Mouse (Mus musculus): Measurements from ENCODE around the gene Cep112.

Gene Cep112

GRCm38 (mm10) chr11:108449811-108450210 lies 24.8 kb downstream of the Cep112 start:
- DNase-seq: peak; percentile 72

GRCm38 (mm10) chr11:108459599-108459998 lies 34.6 kb downstream of the Cep112 start:
- DNase-seq: no peak

DNA sequence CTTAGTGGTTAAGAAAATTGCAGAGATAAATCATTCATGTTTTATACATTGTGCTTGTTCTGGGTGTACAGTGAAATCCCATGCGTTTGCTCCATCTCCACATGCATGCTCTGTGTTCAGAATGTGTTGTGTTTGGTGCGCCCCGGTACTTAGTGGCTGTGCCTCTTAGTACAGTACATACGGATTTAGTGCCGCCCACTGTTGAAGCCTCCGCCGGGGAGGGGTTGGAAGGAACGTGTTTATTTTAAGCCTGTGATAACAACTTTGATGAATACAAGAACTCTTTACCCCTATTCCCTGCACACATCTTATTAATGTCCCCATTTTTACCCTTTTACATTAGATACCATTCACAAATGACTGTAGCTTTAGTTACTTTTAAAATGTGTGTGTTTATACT lies 39.1 kb downstream of the Cep112 start:
- DNase-seq: no peak

GRCm38 (mm10) chr11:108464715-108465301 lies 39.8 kb downstream of the Cep112 start:
- no peak for DNase-seq

DNA sequence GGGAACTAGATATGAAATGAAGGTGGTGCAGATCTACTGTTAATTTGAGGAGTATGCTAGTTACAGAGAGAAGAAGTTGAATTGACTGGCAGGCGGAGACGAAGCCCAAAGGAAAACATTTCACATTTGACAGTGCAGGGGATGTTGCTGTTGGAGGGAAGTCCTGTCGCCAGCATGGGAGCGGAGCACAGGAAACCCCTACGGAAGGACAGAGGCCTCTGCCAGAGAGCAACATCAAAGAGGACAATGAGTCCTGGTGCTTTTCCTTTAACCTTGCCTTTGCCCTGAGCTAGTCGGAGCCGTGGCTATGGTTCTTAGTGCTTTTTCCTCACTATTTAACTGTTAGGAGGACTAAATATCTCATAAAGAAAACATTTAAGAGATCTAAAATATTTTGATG lies 50.7 kb downstream of the Cep112 start:
- peak; percentile 60 for DNase-seq

DNA sequence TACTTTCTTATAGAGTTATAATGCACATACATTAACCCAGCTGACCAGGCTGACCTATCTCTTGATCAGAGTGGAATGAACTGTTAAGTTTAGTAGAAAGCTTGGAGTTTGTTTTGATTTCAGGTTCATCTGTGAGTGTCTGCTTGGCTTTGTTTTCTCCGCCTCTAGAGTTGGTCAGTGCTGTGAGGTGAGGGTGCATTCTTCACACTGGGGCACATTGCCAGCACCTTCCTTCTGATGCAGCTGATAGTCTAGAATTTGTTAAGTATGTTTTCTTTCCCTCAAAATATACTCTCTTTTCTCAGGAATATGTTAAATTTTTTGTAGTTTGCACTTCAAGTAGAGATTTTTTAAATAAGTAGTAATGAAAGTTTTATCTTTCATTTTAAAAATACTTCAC lies 51.2 kb downstream of the Cep112 start:
- peak; percentile 46 for DNase-seq

- no peak for DNase-seq
These were observed 59.0 kb downstream of the Cep112 start for GRCm38 (mm10) chr11:108483976-108484375.

GRCm38 (mm10) chr11:108488256-108488655 lies 63.3 kb downstream of the Cep112 start:
- no peak for DNase-seq

DNA sequence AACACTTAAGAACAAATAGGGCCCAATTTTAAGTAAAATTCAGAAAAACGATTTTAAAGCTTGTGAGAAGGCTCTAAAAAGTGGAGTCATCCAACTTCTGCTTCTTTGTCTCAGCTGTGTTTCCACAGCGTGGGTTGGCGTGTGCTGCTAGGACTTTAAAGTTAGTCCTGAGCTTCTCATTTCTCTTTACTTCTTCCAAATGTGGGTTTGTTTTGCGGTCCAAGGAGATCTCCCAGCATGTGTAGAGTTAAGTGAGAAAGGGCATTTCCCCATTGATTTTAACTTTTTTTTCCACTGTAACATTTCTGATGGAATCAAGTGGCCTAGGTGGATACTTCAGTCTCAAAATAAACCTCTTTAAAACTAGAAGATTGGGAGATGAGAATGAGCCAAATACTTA lies 64.9 kb downstream of the Cep112 start:
- DNase-seq: no peak

DNA sequence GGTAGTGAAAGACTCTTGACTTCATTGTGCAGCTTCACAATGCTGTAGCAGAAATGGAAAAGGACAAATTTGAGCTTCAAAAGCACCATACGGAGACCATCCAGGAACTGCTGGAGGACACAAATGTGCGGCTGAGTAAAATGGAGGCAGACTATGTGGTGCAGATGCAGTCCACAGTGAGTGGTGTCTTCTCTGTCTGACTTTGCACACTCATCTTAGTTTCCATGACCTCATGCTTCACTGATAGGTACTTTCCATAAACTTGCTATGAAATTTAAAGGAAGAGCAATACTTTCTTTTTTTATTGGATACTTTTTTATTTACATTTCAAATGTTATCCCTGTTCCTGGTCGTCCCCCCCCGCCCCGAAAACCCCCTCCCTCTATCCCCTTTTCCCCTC lies 83.2 kb downstream of the Cep112 start:
- DNase-seq: no peak

- DNase-seq: no peak
These were observed 102.9 kb downstream of the Cep112 start for GRCm38 (mm10) chr11:108527725-108528363.

GRCm38 (mm10) chr11:108532901-108533300 lies 107.9 kb downstream of the Cep112 start:
- peak; percentile 20 for DNase-seq

- no peak for DNase-seq
These were observed 109.0 kb downstream of the Cep112 start for GRCm38 (mm10) chr11:108534014-108534413.

DNA sequence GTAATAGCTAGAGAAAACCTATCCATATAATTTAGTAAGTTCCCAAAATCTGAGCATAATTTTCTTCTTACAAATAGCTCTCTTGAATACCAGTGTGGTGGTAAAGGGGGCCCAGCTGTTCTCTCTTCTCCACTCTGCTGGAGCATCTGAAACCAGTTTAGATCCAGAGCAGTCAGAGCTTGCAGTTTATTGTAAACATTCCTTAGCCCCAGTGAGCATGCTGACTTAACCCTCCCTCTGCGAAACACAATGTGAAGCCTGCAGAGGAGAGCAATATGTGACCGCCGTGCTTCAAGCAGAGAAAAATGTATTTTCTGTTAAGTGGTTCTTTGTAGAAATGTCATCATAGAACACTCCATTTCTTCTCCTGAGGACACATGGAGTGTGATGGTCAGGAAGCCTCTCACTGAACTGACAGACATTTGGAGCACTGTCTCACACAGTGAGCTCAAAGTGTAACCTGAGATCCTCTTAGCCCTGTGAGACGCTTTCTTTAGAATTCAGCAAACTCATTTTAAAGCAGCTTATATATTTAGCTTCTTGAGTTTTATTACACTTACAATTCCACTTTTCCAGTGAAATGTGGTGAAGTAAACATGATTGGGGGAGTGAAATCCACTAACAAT lies 128.1 kb downstream of the Cep112 start:
- no peak for DNase-seq

DNA sequence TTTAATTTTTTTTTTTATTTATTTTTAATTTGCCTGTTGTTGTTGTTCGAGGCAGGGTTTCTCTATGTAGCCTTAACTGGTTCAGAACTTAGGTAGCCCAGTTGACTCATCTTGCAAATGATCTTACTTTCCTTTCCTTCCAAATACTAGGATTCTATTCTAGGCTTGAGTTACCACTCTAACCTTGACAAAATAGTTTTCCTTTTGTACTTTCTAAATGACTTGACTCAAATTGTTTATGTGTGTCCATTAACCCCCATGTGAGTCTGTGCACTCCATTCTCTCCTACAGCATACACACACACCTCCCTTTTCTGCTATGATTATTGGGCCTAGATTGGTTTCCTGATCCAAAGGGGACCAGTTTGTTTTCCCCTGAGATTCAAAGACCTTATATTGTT lies 128.9 kb downstream of the Cep112 start:
- no peak for DNase-seq

- no peak for DNase-seq
These were observed 133.6 kb downstream of the Cep112 start for GRCm38 (mm10) chr11:108558544-108558943.

- no peak for DNase-seq
These were observed 134.5 kb downstream of the Cep112 start for GRCm38 (mm10) chr11:108559506-108559905.

DNA sequence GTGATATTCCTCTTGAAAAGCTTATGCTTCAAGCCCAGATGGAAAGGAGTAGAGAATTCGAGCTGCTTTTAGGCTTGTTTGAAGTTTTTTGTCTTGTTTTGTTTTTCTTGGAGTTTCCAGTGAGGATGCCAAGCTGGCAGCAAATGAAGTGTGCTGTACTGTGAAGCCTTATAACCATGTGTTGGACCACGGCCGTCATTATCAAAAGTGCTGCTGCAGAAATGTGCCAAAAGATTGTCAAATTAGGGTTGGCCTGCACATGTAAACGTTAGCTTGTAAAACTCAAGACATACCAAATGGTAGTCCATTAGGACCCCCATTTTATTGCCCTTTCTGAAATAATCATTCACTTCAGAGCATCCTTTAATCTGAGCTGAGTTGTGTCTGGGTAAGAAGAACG lies 137.1 kb downstream of the Cep112 start:
- no peak for DNase-seq

- DNase-seq: no peak
These were observed 161.7 kb downstream of the Cep112 start for GRCm38 (mm10) chr11:108586551-108587184.

GRCm38 (mm10) chr11:108593207-108593958 lies 168.4 kb downstream of the Cep112 start:
- DNase-seq: no peak

DNA sequence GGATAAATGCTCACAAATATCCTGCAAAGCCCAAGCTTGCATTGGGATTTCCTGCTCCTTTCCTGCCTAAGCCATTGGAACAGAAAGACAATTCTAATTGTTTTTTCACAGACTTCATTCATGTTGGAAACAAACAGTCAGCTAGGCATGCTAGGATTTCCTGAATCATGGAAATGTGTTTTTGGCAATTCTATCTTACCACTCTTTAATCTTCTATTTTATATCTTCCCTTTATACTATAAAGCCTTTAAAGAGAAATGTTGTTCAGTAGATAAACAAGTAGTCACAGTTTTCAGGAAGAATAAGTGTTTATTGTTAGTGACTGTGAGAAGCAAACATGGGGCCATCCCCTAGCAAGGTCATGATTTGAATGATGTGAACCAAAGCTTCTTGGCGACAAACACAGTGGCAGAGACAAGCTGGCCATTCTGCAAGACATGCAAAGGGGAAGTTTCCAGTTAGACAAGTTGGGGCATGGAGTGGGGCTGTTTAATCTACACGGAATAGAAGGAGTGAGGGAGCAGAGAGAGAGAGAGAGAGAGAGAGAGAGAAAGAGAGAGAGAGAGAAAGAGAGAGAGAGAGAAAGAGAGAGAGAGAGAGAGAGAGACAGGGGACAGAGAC lies 169.1 kb downstream of the Cep112 start:
- no peak for DNase-seq

DNA sequence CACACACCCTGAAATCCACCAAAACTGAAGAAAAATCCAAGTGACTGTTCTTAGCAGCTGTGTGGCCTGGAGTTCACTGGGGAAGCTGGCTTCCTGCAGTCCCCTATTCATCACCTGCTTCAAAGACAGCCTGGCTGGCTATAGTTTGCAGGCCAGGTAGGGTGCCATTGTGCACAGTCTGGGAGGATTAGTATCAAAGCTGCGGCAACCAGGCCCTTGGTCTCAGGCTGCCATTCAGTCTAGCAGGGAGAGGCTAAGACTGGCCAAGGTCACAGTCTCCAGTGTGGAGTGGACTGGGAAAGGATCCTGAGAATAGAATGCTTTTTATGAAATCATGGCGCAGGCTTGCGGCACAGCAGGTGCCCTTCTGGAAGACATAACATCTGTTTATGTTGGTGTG lies 180.3 kb downstream of the Cep112 start:
- DNase-seq: no peak

GRCm38 (mm10) chr11:108606036-108606435 lies 181.0 kb downstream of the Cep112 start:
- DNase-seq: no peak

All from kidney, postnatal 14 days (tissue).